Mouse (Mus musculus) liver, adult (tissue): ENCODE measurements at regions not wholly inside any gene's neighbourhood (a gene's known extent, or its start where the extent isn't known, plus 50 kb on each side); places are given as distances from the start of the nearest gene placed in this dataset.

Experiments
- GATA4 ChIP-seq: IDR thresholded peaks from 2 replicates; pipeline ENCODE4 v1.6.1; 2014; ENCODE audit warnings: mild to moderate bottlenecking, low read length; ENCODE audit not compliant: insufficient replicate concordance

GRCm38 (mm10) chr3:39559460-39560041, 672.8 kb downstream of the Fat4 start:
- TF ChIP-seq GATA4, result no peak

- TF ChIP-seq GATA4, result no peak
Measured at GRCm38 (mm10) chr3:39560951-39561350, 674.2 kb downstream of the Fat4 start.

- no peak for TF ChIP-seq GATA4
Measured at GRCm38 (mm10) chr3:39571444-39572237, 684.9 kb downstream of the Fat4 start.

GRCm38 (mm10) chr3:39575200-39575599, 688.5 kb downstream of the Fat4 start:
- TF ChIP-seq GATA4, result no peak

- TF ChIP-seq GATA4, result no peak
Measured at GRCm38 (mm10) chr3:39591312-39591711, 704.6 kb downstream of the Fat4 start.

- no peak for TF ChIP-seq GATA4
Measured at GRCm38 (mm10) chr3:39592349-39593117, 705.8 kb downstream of the Fat4 start.

- TF ChIP-seq GATA4, result no peak
Measured at GRCm38 (mm10) chr3:39609937-39610336, 723.2 kb downstream of the Fat4 start.

- TF ChIP-seq GATA4, result no peak
Measured at GRCm38 (mm10) chr3:39612408-39612807, 725.7 kb downstream of the Fat4 start.

GRCm38 (mm10) chr3:39637924-39638323, 751.2 kb downstream of the Fat4 start:
- TF ChIP-seq GATA4, result no peak

- no peak for TF ChIP-seq GATA4
Measured at GRCm38 (mm10) chr3:39643194-39643593, 756.5 kb downstream of the Fat4 start.

- no peak for TF ChIP-seq GATA4
Measured at GRCm38 (mm10) chr3:39666817-39667216, 780.1 kb downstream of the Fat4 start.

- TF ChIP-seq GATA4, result no peak
Measured at GRCm38 (mm10) chr3:39669145-39669544, 782.4 kb downstream of the Fat4 start.

- no peak for TF ChIP-seq GATA4
Measured at GRCm38 (mm10) chr3:39673997-39674396, 787.3 kb downstream of the Fat4 start.

GRCm38 (mm10) chr3:39674927-39675326, 788.2 kb downstream of the Fat4 start:
- no peak for TF ChIP-seq GATA4

GRCm38 (mm10) chr3:39705610-39706009, 818.9 kb downstream of the Fat4 start:
- no peak for TF ChIP-seq GATA4
